Comparison of ENCODE assay signal across 23 mouse cellular contexts in the genomic region with DNA sequence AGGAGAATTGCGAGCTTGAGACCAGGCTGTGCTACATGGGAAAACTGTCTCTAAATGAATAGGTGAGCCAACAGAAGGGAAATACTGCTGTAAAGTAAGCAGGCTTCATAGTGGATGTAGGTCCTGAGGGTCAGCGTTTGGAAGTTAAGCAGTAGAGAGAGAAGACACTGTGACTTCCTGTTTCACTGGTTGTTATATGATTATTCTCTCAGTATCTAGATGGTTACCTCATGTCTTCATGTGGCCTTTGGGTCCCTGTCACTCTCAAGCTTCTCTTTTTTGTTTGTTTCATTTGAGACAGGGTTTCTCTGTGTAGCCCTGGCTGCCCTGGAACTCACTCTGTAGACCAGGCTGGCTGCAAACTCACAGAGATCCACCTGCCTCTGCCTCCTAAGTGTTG. TPM values are rescaled to one million over a fixed set of nuclear protein-coding genes. Genes with fewer than 3 reads are reported as not detected.
DNase-seq lines count a peak whose midpoint lies in the region; ATAC-seq lines count a peak whose summit lies in the region.
"Had no signal": no experiment of that assay in that cellular context is flagged by ENCODE, and none has a peak within 500 bp of the region (broad histone marks: within the 10 kb centered on the region; RNA-seq: fewer than 3 reads in every experiment).

No protein-coding gene starts in this region.

- H3K27me3 ChIP-seq in forebrain, embryonic 16.5 days (replicated peaks; ENCODE audit: control insufficient read depth, insufficient read depth, low read length) = no peaks in the 10 kb centered on the region
- no peaks in the 10 kb centered on the region for H3K27me3 ChIP-seq in hindbrain, embryonic 10.5 days (ENCODE audit: insufficient read depth, poor library complexity, severe bottlenecking)
- H3K27me3 ChIP-seq: CH12.LX; embryonic facial prominence, embryonic 12.5 days; forebrain, embryonic 13.5 days; forebrain, embryonic 15.5 days; Patski had no signal

- no peak overlapping the region for H3K27ac ChIP-seq in forebrain, embryonic 16.5 days (ENCODE audit: low read length)
- no peak overlapping the region for H3K27ac ChIP-seq in hindbrain, embryonic 10.5 days
- H3K27ac ChIP-seq: embryonic facial prominence, embryonic 10.5 days; embryonic facial prominence, embryonic 12.5 days; forebrain, embryonic 13.5 days; forebrain, embryonic 15.5 days had no signal

- DNase-seq in adrenal gland, adult 2 months = no peak
- DNase-seq in hindbrain, embryonic 10.5 days (ENCODE audit: low spot score) = no peak
- DNase-seq: adrenal gland, postnatal 10 days; adrenal gland, postnatal 25 days; B cell, adult 2 months; cerebellum, adult 11 months; cerebellum, adult 18-20 months; cerebellum, adult 8-10 months; cerebellum, adult 9-11 months; cerebellum, postnatal 14 days; cerebellum, postnatal 36 days had no signal

- no peak overlapping the region for H3K4me3 ChIP-seq in forebrain, embryonic 16.5 days (replicated peaks; ENCODE audit: low read length)
- no peak overlapping the region for H3K4me3 ChIP-seq in hindbrain, embryonic 10.5 days
- H3K4me3 ChIP-seq: embryonic facial prominence, embryonic 10.5 days; embryonic facial prominence, embryonic 12.5 days; forebrain, embryonic 13.5 days; forebrain, embryonic 15.5 days had no signal

- ATAC-seq in common myeloid progenitor, adult 5-6 weeks (replicated peaks; ENCODE audit: low read depth, poor library complexity, severe bottlenecking) = peak; percentile 63; the same call in 1 of the 2 replicates
- ATAC-seq in megakaryocyte, adult 5-6 weeks (ENCODE audit: poor library complexity, severe bottlenecking) = peak; percentile 64
- ATAC-seq in forebrain, embryonic 16.5 days = no peak
- ATAC-seq: activated CD4-positive, CD25-positive, alpha-beta regulatory T cell, adult 4 months; CD4-positive, CD25-positive, alpha-beta regulatory T cell, adult 4 months; forebrain, embryonic 13.5 days; forebrain, embryonic 15.5 days; Patski had no signal

- H3K9me3 ChIP-seq in forebrain, embryonic 16.5 days (ENCODE audit: control insufficient read depth, low read length) = no peaks in the 10 kb centered on the region
- H3K9me3 ChIP-seq in hindbrain, embryonic 10.5 days = no peaks in the 10 kb centered on the region
- H3K9me3 ChIP-seq: embryonic facial prominence, embryonic 10.5 days; embryonic facial prominence, embryonic 12.5 days; forebrain, embryonic 13.5 days; forebrain, embryonic 15.5 days; G1E had no signal

- WGBS in forebrain, embryonic 16.5 days = 92% methylated on average over 2 of the region's 2 CpGs
- 92% methylated on average over 2 of the region's 2 CpGs for WGBS in hindbrain, embryonic 10.5 days

- peaks cover 10% of the 10 kb centered on the region; the same call in 1 of the 2 replicates for H3K36me3 ChIP-seq in forebrain, embryonic 16.5 days (ENCODE audit: control insufficient read depth, insufficient read depth)
- peaks cover 53% of the 10 kb centered on the region for H3K36me3 ChIP-seq in hindbrain, embryonic 10.5 days
- H3K36me3 ChIP-seq: embryonic facial prominence, embryonic 12.5 days had no signal

- H3K4me1 ChIP-seq in forebrain, embryonic 16.5 days (replicated peaks; ENCODE audit: control insufficient read depth, insufficient read depth, low read length) = no peaks in the 10 kb centered on the region
- no peaks in the 10 kb centered on the region for H3K4me1 ChIP-seq in hindbrain, embryonic 10.5 days (replicated peaks)
- H3K4me1 ChIP-seq: embryonic facial prominence, embryonic 10.5 days; embryonic facial prominence, embryonic 12.5 days; forebrain, embryonic 13.5 days; forebrain, embryonic 15.5 days had no signal

- no peak overlapping the region for H3K4me2 ChIP-seq in forebrain, embryonic 16.5 days (ENCODE audit: low read length)
- H3K4me2 ChIP-seq: embryonic facial prominence, embryonic 12.5 days; forebrain, embryonic 13.5 days; forebrain, embryonic 15.5 days had no signal

- no peak overlapping the region for H3K9ac ChIP-seq in forebrain, embryonic 16.5 days (replicated peaks; ENCODE audit: low read depth, low read length)
- H3K9ac ChIP-seq: embryonic facial prominence, embryonic 12.5 days; forebrain, embryonic 13.5 days; forebrain, embryonic 15.5 days had no signal

RNA-seq across cellular contexts. Expression of a gene that starts 9.8 kb away (rescaled TPM):
- 7.2 and 8.4 TPM in 2 replicates for total RNA-seq in common myeloid progenitor, adult 5-6 weeks (2017)
- total RNA-seq in megakaryocyte, adult 5-6 weeks (2015) = 0.71 and 0.91 TPM in 2 replicates
- 0.89 and 1.8 TPM in 2 replicates for total RNA-seq in megakaryocyte, adult 5-6 weeks (2017)
- 1 to 10 TPM; 5.0 to 6.5 TPM for total RNA-seq in adrenal gland, adult 2 months (2021)
- 2.6 and 2.8 TPM in 2 replicates for polyA plus RNA-seq in adrenal gland, adult 2 months (2012; rRNA removed)
- polyA plus RNA-seq in forebrain, embryonic 16.5 days (2015; fragmentation: Nextera tagmentation; extraction: Ambion mirVana) = 25.4 and 28.8 TPM in 2 replicates
- polyA plus RNA-seq in hindbrain, embryonic 10.5 days (2016; fragmentation: Nextera tagmentation; extraction: Ambion mirVana) = 15.1 and 15.4 TPM in 2 replicates

RNA-seq across cellular contexts. Expression of a gene that starts 10.1 kb away (rescaled TPM):
- total RNA-seq in common myeloid progenitor, adult 5-6 weeks (2017) = 1.6 and 7.5 TPM in 2 replicates
- total RNA-seq in megakaryocyte, adult 5-6 weeks (2015) = not detected in 2 replicates
- total RNA-seq in megakaryocyte, adult 5-6 weeks (2017) = not detected in 2 replicates
- 1 to 10 TPM in 1 of 2 experiments, under 1 TPM in 1; 0.81 to 1.4 TPM for total RNA-seq in adrenal gland, adult 2 months (2021)
- polyA plus RNA-seq in adrenal gland, adult 2 months (2012; rRNA removed) = not detected in 2 replicates
- polyA plus RNA-seq in forebrain, embryonic 16.5 days (2015; fragmentation: Nextera tagmentation; extraction: Ambion mirVana) = 2.7 and 3.4 TPM in 2 replicates
- 1.6 and 3.0 TPM in 2 replicates for polyA plus RNA-seq in hindbrain, embryonic 10.5 days (2016; fragmentation: Nextera tagmentation; extraction: Ambion mirVana)
- polyA plus RNA-seq: activated CD4-positive, CD25-positive, alpha-beta regulatory T cell, adult 4 months; G1E had no signal
